Mouse (Mus musculus): ENCODE measurements around the gene Dlg2. TPM values are rescaled to one million over a fixed set of nuclear protein-coding genes. Genes with fewer than 3 reads are reported as not detected.
A peak's percentile ranks its signal among the peaks of the same experiment; 100 is the strongest.

The Dlg2 gene
- polyA plus RNA-seq, 1 experiment from 2014 or later: 8.1 TPM

GRCm38 (mm10) chr7:91086071-91086470, 609.6 kb downstream of the Dlg2 start:
- no peaks in the 10 kb centered on the region for H3K36me3 ChIP-seq
- H3K4me2 ChIP-seq (replicated peaks): no peak overlapping the region
- no peak overlapping the region for H3K4me3 ChIP-seq
- H3K9me3 ChIP-seq: no peaks in the 10 kb centered on the region
- H3K4me1 ChIP-seq: 0 out of 2 replicates have a peak, but pooled peaks cover 4% of the 10 kb centered on the region
- no peak for ATAC-seq (ENCODE audit: low FRiP score, low read depth)
- 81% methylated on average over 2 of the region's 2 CpGs for WGBS
- H3K9ac ChIP-seq: no peak overlapping the region
- H3K27ac ChIP-seq: no peak overlapping the region
- peaks cover 3% of the 10 kb centered on the region; the same call in 1 of the 2 replicates for H3K27me3 ChIP-seq (replicated peaks)

GRCm38 (mm10) chr7:91089211-91089930, 612.9 kb downstream of the Dlg2 start:
- Histone ChIP-seq H3K4me3 (no peak overlapping the region), H3K4me1 (0 out of 2 replicates have a peak, but pooled peaks cover 11% of the 10 kb centered on the region), H3K4me2 (replicated peaks) (no peak overlapping the region), H3K9ac (no peak overlapping the region), H3K27me3 (replicated peaks) (peaks cover 7% of the 10 kb centered on the region), H3K27ac (no peak overlapping the region), H3K36me3 (no peaks in the 10 kb centered on the region), H3K9me3 (no peaks in the 10 kb centered on the region)
- ATAC-seq (ENCODE audit: low FRiP score, low read depth): no peak
- 35% methylated on average over 6 of the region's 6 CpGs for WGBS

GRCm38 (mm10) chr7:91090317-91090829, 613.9 kb downstream of the Dlg2 start:
- peaks cover 7% of the 10 kb centered on the region for H3K27me3 ChIP-seq (replicated peaks)
- 0 out of 2 replicates have a peak, but pooled peaks cover 11% of the 10 kb centered on the region for H3K4me1 ChIP-seq
- 67% methylated on average over 5 of the region's 5 CpGs for WGBS
- no peaks in the 10 kb centered on the region for H3K9me3 ChIP-seq
- no peaks in the 10 kb centered on the region for H3K36me3 ChIP-seq
- ATAC-seq (ENCODE audit: low FRiP score, low read depth): no peak
- H3K4me2 ChIP-seq (replicated peaks): peak overlapping the region; percentile 64
- no peak overlapping the region for H3K27ac ChIP-seq
- H3K4me3 ChIP-seq: no peak overlapping the region; the same call in 1 of the 2 replicates
- H3K9ac ChIP-seq: no peak overlapping the region

GRCm38 (mm10) chr7:91090830-91091683, 614.6 kb downstream of the Dlg2 start:
- Histone ChIP-seq H3K4me3 (peak overlapping the region; percentile 25), H3K27me3 (replicated peaks) (peaks cover 7% of the 10 kb centered on the region), H3K4me1 (0 out of 2 replicates have a peak, but pooled peaks cover 11% of the 10 kb centered on the region), H3K27ac (no peak overlapping the region), H3K9ac (peak overlapping the region; percentile 9; the same call in 1 of the 2 replicates), H3K9me3 (no peaks in the 10 kb centered on the region), H3K4me2 (replicated peaks) (peak overlapping the region; percentile 64), H3K36me3 (no peaks in the 10 kb centered on the region)
- ATAC-seq (ENCODE audit: low FRiP score, low read depth): peak; percentile 53
- 13% methylated on average over 25 of the region's 25 CpGs for WGBS

- Histone ChIP-seq H3K4me2 (replicated peaks) (no peak overlapping the region), H3K9ac (no peak overlapping the region), H3K4me1 (0 out of 2 replicates have a peak, but pooled peaks cover 2% of the 10 kb centered on the region), H3K27me3 (replicated peaks) (no peaks in the 10 kb centered on the region; the same call in 1 of the 2 replicates), H3K9me3 (no peaks in the 10 kb centered on the region), H3K4me3 (no peak overlapping the region), H3K27ac (no peak overlapping the region), H3K36me3 (no peaks in the 10 kb centered on the region)
- no peak for ATAC-seq (ENCODE audit: low FRiP score, low read depth)
- 91% methylated on average over 7 of the region's 7 CpGs for WGBS
These were observed 620.0 kb downstream of the Dlg2 start for GRCm38 (mm10) chr7:91096467-91096866.

GRCm38 (mm10) chr7:91098521-91098920, 622.0 kb downstream of the Dlg2 start:
- Histone ChIP-seq H3K36me3 (no peaks in the 10 kb centered on the region), H3K4me3 (no peak overlapping the region), H3K27ac (no peak overlapping the region), H3K4me2 (replicated peaks) (no peak overlapping the region), H3K9me3 (no peaks in the 10 kb centered on the region), H3K9ac (no peak overlapping the region), H3K4me1 (no peaks in the 10 kb centered on the region), H3K27me3 (replicated peaks) (no peaks in the 10 kb centered on the region)
- no peak for ATAC-seq (ENCODE audit: low FRiP score, low read depth)
- 90% methylated on average over 3 of the region's 3 CpGs for WGBS

- Histone ChIP-seq H3K36me3 (no peaks in the 10 kb centered on the region), H3K4me1 (no peaks in the 10 kb centered on the region), H3K9me3 (no peaks in the 10 kb centered on the region), H3K4me3 (no peak overlapping the region), H3K4me2 (replicated peaks) (no peak overlapping the region), H3K27me3 (replicated peaks) (no peaks in the 10 kb centered on the region), H3K9ac (no peak overlapping the region), H3K27ac (no peak overlapping the region)
- WGBS: 68% methylated on average over 3 of the region's 3 CpGs
- no peak for ATAC-seq (ENCODE audit: low FRiP score, low read depth)
These were observed 633.1 kb downstream of the Dlg2 start for GRCm38 (mm10) chr7:91109575-91109974.

- H3K4me1 ChIP-seq: no peaks in the 10 kb centered on the region
- H3K4me2 ChIP-seq (replicated peaks): no peak overlapping the region
- H3K9ac ChIP-seq: no peak overlapping the region
- WGBS: 84% methylated on average over 4 of the region's 4 CpGs
- H3K27ac ChIP-seq: no peak overlapping the region
- no peak overlapping the region for H3K4me3 ChIP-seq
- no peaks in the 10 kb centered on the region for H3K36me3 ChIP-seq
- H3K9me3 ChIP-seq: no peaks in the 10 kb centered on the region
- ATAC-seq (ENCODE audit: low FRiP score, low read depth): no peak
- H3K27me3 ChIP-seq (replicated peaks): no peaks in the 10 kb centered on the region
These were observed 655.7 kb downstream of the Dlg2 start for GRCm38 (mm10) chr7:91132128-91132527.

GRCm38 (mm10) chr7:91154096-91154495, 677.6 kb downstream of the Dlg2 start:
- Histone ChIP-seq H3K36me3 (no peaks in the 10 kb centered on the region), H3K9me3 (no peaks in the 10 kb centered on the region)

GRCm38 (mm10) chr7:91159144-91159543, 682.7 kb downstream of the Dlg2 start:
- H3K4me2 ChIP-seq (replicated peaks): no peak overlapping the region
- H3K9ac ChIP-seq: no peak overlapping the region
- WGBS: 61% methylated on average over 5 of the region's 5 CpGs
- no peaks in the 10 kb centered on the region for H3K27me3 ChIP-seq (replicated peaks)
- H3K4me1 ChIP-seq: 0 out of 2 replicates have a peak, but pooled peaks cover 5% of the 10 kb centered on the region
- no peaks in the 10 kb centered on the region for H3K9me3 ChIP-seq
- H3K27ac ChIP-seq: no peak overlapping the region
- ATAC-seq (ENCODE audit: low FRiP score, low read depth): no peak
- H3K4me3 ChIP-seq: no peak overlapping the region
- H3K36me3 ChIP-seq: no peaks in the 10 kb centered on the region

More at GRCm38 (mm10) chr7:91154096-91154495, 677.6 kb downstream of the Dlg2 start:
- no peak for ATAC-seq (ENCODE audit: low FRiP score, low read depth)
- Histone ChIP-seq H3K4me1 (no peaks in the 10 kb centered on the region), H3K27me3 (replicated peaks) (no peaks in the 10 kb centered on the region), H3K4me2 (replicated peaks) (no peak overlapping the region), H3K9ac (no peak overlapping the region), H3K27ac (no peak overlapping the region), H3K4me3 (no peak overlapping the region)
- 87% methylated on average over 1 of the region's 1 CpGs for WGBS

- Histone ChIP-seq H3K4me2 (replicated peaks) (no peak overlapping the region), H3K27me3 (replicated peaks) (no peaks in the 10 kb centered on the region), H3K27ac (no peak overlapping the region), H3K36me3 (no peaks in the 10 kb centered on the region), H3K9me3 (no peaks in the 10 kb centered on the region), H3K4me3 (no peak overlapping the region), H3K4me1 (0 out of 2 replicates have a peak, but pooled peaks cover 5% of the 10 kb centered on the region), H3K9ac (no peak overlapping the region)
- 48% methylated on average over 2 of the region's 2 CpGs for WGBS
- peak; percentile 42; the same call in 1 of the 2 replicates for ATAC-seq (ENCODE audit: low FRiP score, low read depth)
These were observed 685.2 kb downstream of the Dlg2 start for GRCm38 (mm10) chr7:91161643-91162175.

- no peak overlapping the region for H3K9ac ChIP-seq
- H3K27ac ChIP-seq: no peak overlapping the region
- ATAC-seq (ENCODE audit: low FRiP score, low read depth): no peak
- 89% methylated on average over 2 of the region's 2 CpGs for WGBS
- H3K4me1 ChIP-seq: no peaks in the 10 kb centered on the region
- H3K9me3 ChIP-seq: no peaks in the 10 kb centered on the region
- H3K36me3 ChIP-seq: no peaks in the 10 kb centered on the region
- no peak overlapping the region for H3K4me2 ChIP-seq (replicated peaks)
- no peak overlapping the region for H3K4me3 ChIP-seq
- no peaks in the 10 kb centered on the region for H3K27me3 ChIP-seq (replicated peaks)
These were observed 697.1 kb downstream of the Dlg2 start for GRCm38 (mm10) chr7:91173560-91173959.

Data from neural tube, embryonic 12.5 days (tissue).